Mouse (Mus musculus): ENCODE data around the gene Ephb3. TPM values are rescaled to one million over a fixed set of nuclear protein-coding genes. Genes with fewer than 3 reads are reported as not detected.

The Ephb3 gene
- polyA plus RNA-seq, 1 experiment from 2014 or later: 13.3 TPM

DNA sequence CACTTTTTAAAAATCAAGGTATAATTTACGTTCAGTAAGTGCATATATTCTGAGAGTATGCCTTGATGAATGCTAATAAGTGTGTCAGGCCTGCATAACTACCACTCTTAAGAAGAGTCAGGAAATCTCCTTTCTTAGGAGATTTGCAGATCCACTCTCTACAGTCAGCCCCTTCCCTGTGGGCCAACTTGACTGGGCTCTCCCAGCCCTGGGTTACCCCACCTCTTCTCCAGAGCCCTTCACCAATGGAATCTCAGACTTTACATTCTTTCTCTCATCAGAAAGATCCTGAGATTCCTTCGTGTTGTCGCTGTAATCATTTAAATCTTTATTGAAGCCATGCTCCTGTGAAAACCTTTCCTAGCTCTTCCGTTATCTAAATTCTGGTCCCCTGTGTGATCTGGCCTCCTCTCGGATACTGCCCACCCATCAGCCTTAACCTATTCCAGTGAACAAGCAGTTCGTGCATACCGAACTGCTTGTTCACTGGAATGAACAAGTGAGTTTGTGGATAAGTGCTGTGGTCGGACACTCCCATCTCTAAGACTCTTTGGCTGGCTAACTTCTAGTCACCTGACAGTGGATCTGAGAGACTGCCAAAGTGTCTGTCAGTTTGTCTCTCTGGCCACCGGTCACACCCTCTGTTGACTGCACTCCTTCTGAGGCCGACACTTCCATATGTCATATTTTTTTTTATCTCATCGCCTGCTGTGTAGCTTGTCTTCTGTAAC, 51.2 kb downstream of the Ephb3 start:
- no peak for ATAC-seq (ENCODE audit: low FRiP score)
- Histone ChIP-seq H3K4me3 (no peak overlapping the region), H3K4me1 (replicated peaks) (no peaks in the 10 kb centered on the region), H3K27me3 (peaks cover 5% of the 10 kb centered on the region; the same call in 1 of the 2 replicates), H3K4me2 (no peak overlapping the region), H3K36me3 (no peaks in the 10 kb centered on the region), H3K27ac (no peak overlapping the region), H3K9me3 (no peaks in the 10 kb centered on the region), H3K9ac (no peak overlapping the region)
- WGBS: 88% methylated on average over 11 of the region's 11 CpGs

- Histone ChIP-seq H3K9me3 (no peaks in the 10 kb centered on the region), H3K4me1 (replicated peaks) (no peaks in the 10 kb centered on the region), H3K4me2 (no peak overlapping the region), H3K36me3 (no peaks in the 10 kb centered on the region), H3K27me3 (0 out of 2 replicates have a peak, but pooled peaks cover 3% of the 10 kb centered on the region), H3K27ac (no peak overlapping the region), H3K9ac (no peak overlapping the region), H3K4me3 (no peak overlapping the region)
- ATAC-seq (ENCODE audit: low FRiP score): no peak
- 93% methylated on average over 12 of the region's 12 CpGs for WGBS
Observed at GRCm38 (mm10) chr16:21256514-21257305, 52.2 kb downstream of the Ephb3 start.

GRCm38 (mm10) chr16:21265417-21265816, 60.9 kb downstream of the Ephb3 start:
- WGBS: 85% methylated on average over 7 of the region's 7 CpGs
- H3K4me2 ChIP-seq: no peak overlapping the region
- no peak for ATAC-seq (ENCODE audit: low FRiP score)
- no peak overlapping the region for H3K4me3 ChIP-seq
- 0 out of 2 replicates have a peak, but pooled peaks cover 3% of the 10 kb centered on the region for H3K27me3 ChIP-seq
- no peak overlapping the region for H3K9ac ChIP-seq
- H3K27ac ChIP-seq: no peak overlapping the region
- H3K36me3 ChIP-seq: no peaks in the 10 kb centered on the region
- no peaks in the 10 kb centered on the region for H3K9me3 ChIP-seq
- H3K4me1 ChIP-seq (replicated peaks): 0 out of 2 replicates have a peak, but pooled peaks cover 5% of the 10 kb centered on the region

- no peak for ATAC-seq (ENCODE audit: low FRiP score)
- H3K9me3 ChIP-seq: no peaks in the 10 kb centered on the region
- H3K36me3 ChIP-seq: no peaks in the 10 kb centered on the region
- no peak overlapping the region for H3K9ac ChIP-seq
- peaks cover 37% of the 10 kb centered on the region for H3K4me1 ChIP-seq (replicated peaks)
- no peak overlapping the region for H3K4me2 ChIP-seq
- 0 out of 2 replicates have a peak, but pooled peaks cover 3% of the 10 kb centered on the region for H3K27me3 ChIP-seq
- WGBS: 62% methylated on average over 8 of the region's 8 CpGs
- no peak overlapping the region for H3K27ac ChIP-seq
- no peak overlapping the region for H3K4me3 ChIP-seq
Observed at GRCm38 (mm10) chr16:21269775-21270174, 65.2 kb downstream of the Ephb3 start.

DNA sequence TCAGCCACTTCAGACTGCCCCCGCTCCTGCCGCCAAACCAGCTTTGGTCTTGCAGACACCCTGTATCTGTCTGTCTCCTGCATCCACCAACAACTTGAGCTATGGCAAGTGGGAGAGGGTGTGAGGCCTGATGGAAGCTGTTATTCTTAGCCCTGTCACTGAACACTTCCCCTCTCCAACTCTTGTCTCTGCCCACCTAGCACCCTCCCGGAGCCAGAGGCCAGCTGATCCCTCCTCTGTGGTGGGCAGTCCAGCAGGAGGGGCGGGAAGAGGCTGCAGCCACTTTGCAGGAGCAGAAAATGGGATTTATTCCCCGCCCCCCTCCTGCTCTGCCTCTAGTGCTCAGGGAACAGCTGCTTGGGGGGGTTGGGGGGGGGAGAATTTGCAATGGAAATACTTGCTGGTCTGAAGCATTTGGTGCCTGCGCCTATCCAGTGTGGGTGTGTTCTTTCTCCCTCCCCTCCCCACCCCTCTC, 67.3 kb downstream of the Ephb3 start:
- Histone ChIP-seq H3K9ac (no peak overlapping the region), H3K4me3 (no peak overlapping the region), H3K36me3 (no peaks in the 10 kb centered on the region), H3K9me3 (no peaks in the 10 kb centered on the region), H3K4me2 (no peak overlapping the region), H3K27ac (no peak overlapping the region), H3K4me1 (replicated peaks) (peaks cover 39% of the 10 kb centered on the region), H3K27me3 (0 out of 2 replicates have a peak, but pooled peaks cover 3% of the 10 kb centered on the region)
- ATAC-seq (ENCODE audit: low FRiP score): 0 out of 2 replicates have a peak, but pooled peaks have one; percentile 19
- WGBS: 47% methylated on average over 6 of the region's 6 CpGs

GRCm38 (mm10) chr16:21272748-21273147, 68.2 kb downstream of the Ephb3 start:
- Histone ChIP-seq H3K27ac (no peak overlapping the region), H3K4me2 (no peak overlapping the region), H3K9ac (no peak overlapping the region), H3K4me3 (no peak overlapping the region), H3K27me3 (0 out of 2 replicates have a peak, but pooled peaks cover 3% of the 10 kb centered on the region), H3K4me1 (replicated peaks) (peaks cover 39% of the 10 kb centered on the region), H3K36me3 (no peaks in the 10 kb centered on the region), H3K9me3 (no peaks in the 10 kb centered on the region)
- no peak for ATAC-seq (ENCODE audit: low FRiP score)
- WGBS: 65% methylated on average over 4 of the region's 4 CpGs

Small RNA genes within 50 kb of the gene (microRNA-seq; reads per million reads assigned to microRNA genes)
- not detected for gene Mir7680

Other genes with a start within 250 kb of the Ephb3 start
- 0.19 TPM in 1 of 2 replicates, not detected in the other for gene Teddm3, start 50.8 kb upstream of the Ephb3 start, polyA plus RNA-seq (2015; fragmentation: Nextera tagmentation; extraction: Ambion mirVana)
- 26.8 and 32.3 TPM in 2 replicates for gene Vps8, start 218.4 kb downstream of the Ephb3 start, polyA plus RNA-seq (2015; fragmentation: Nextera tagmentation; extraction: Ambion mirVana)

All from hindbrain, embryonic 13.5 days (tissue).